Mouse (Mus musculus) heart, adult 2 months (tissue): ENCODE measurements around the gene 2210011C24Rik. TPM values are rescaled to one million over a fixed set of nuclear protein-coding genes. Genes with fewer than 3 reads are reported as not detected.

Experiments used
- DNase-seq, 2 experiments: peaks; one replicate each; pipeline ENCODE4 v3.0.0; 2021
- H3K27ac ChIP-seq: fragments of 200-600 bp; 2 replicates; pipeline ENCODE4 v1.8.1; 2022
- H3K27me3 ChIP-seq: fragments of 200-500 bp; 2 replicates; pipeline ENCODE4 v1.6.1; 2012; ENCODE audit warnings: mild to moderate bottlenecking, low read length, inconsistent platforms, mixed read lengths; ENCODE audit not compliant: control insufficient read depth, insufficient read depth
- H3K36me3 ChIP-seq: fragments of 200-500 bp; 2 replicates; pipeline ENCODE4 v1.6.1; 2012; ENCODE audit warnings: low read length, inconsistent platforms; ENCODE audit not compliant: control insufficient read depth, insufficient read depth
- H3K4me1 ChIP-seq: fragments of 200-500 bp; 2 replicates; pipeline ENCODE4 v1.6.1; 2011; ENCODE audit warnings: low read length; ENCODE audit not compliant: control insufficient read depth, insufficient read depth
- H3K4me3 ChIP-seq: fragments of 200-600 bp; 2 replicates; pipeline ENCODE4 v1.8.1; 2022
- H3K79me2 ChIP-seq: fragments of 200-500 bp; replicated peaks from 2 replicates; pipeline ENCODE4 v1.6.1; 2012; ENCODE audit warnings: mild to moderate bottlenecking, inconsistent platforms, low read length, moderate library complexity, mixed read lengths; ENCODE audit not compliant: control insufficient read depth, insufficient read depth
- H3K9ac ChIP-seq: fragments of 200-500 bp; 2 replicates; pipeline ENCODE4 v1.6.1; 2012; ENCODE audit warnings: low read depth, mild to moderate bottlenecking, control low read depth, inconsistent platforms, low read length, mixed read lengths
- CTCF ChIP-seq: fragments of 200-600 bp; IDR thresholded peaks from 2 replicates; pipeline ENCODE4 v1.8.1; 2022; ENCODE audit warnings: antibody characterized with exemption, mild to moderate bottlenecking, moderate library complexity
- EP300 ChIP-seq: fragments of 200-500 bp; IDR thresholded peaks from 2 replicates; pipeline ENCODE4 v1.6.1; 2011; ENCODE audit warnings: low read depth, low read length, control low read depth; ENCODE audit not compliant: insufficient read depth
- POLR2A ChIP-seq: fragments of 200-500 bp; IDR thresholded peaks from 2 replicates; pipeline ENCODE4 v1.6.1; 2011; ENCODE audit warnings: mild to moderate bottlenecking, low read depth, low read length, control low read depth; ENCODE audit not compliant: insufficient read depth
- WGBS: fragments of 180-500 bp; shearing (Covaris S2); methylation state at CpG from one replicate; pipeline ENCODE4 v1.1.7; 2018; 5-methylcytosine and 5-hydroxymethylcytosine counted together
- intact Hi-C: fragments of 180-260 bp; cut with DNase I; formaldehyde crosslinking; loops from one replicate; pipeline ENCODE4 v1.15.1; 2025
- polyA plus RNA-seq: library from polyadenylated mRNA; depleted of rRNA; stranded (reverse); fragments of >200 nt; gene quantifications from 2 replicates; pipeline ENCODE4 v1.2.3, GENCODE M21; 2012
- total RNA-seq, 2 experiments: library from RNA; stranded (reverse); gene quantifications; 2 replicates each; pipeline ENCODE4 v1.2.3; 2021

Gene 2210011C24Rik
- total and polyA plus RNA-seq, 3 experiments: 1.2 to 3.7 (median 2.2) TPM

DNA sequence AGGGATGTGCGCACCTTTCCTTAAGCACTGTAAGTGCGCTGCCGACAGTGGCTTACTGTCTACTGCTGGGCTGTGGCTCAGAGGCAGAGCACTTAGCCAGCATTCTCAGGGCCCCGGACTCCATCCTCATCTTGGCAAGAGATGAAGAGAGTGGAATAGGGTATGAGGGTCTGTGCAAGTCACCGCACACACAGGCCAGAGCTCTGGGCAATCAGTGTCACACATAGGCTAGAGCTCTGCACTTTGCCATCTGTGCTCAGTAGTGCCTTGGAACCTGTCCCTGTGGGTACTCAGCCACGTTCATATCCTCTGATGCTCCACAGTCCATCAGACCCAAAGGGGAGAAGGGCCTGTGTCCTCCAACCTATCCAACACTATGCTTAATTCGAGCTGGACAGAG is 30.4 kb downstream of the 2210011C24Rik start:
- Histone ChIP-seq H3K36me3 (no peaks in the 10 kb centered on the region), H3K79me2 (no peaks in the 10 kb centered on the region; the same call in 1 of the 2 replicates), H3K9ac (no peak overlapping the region), H3K4me3 (no peak overlapping the region), H3K27me3 (no peaks in the 10 kb centered on the region), H3K27ac (peak overlapping the region; percentile 82), H3K4me1 (peaks cover 16% of the 10 kb centered on the region)
- 81% methylated on average over 7 of the region's 7 CpGs for WGBS
- DNase-seq: no peak
- intact Hi-C loops: no loop called here
- no peak for TF ChIP-seq CTCF
- no peak for TF ChIP-seq EP300
- TF ChIP-seq POLR2A: no peak

DNA sequence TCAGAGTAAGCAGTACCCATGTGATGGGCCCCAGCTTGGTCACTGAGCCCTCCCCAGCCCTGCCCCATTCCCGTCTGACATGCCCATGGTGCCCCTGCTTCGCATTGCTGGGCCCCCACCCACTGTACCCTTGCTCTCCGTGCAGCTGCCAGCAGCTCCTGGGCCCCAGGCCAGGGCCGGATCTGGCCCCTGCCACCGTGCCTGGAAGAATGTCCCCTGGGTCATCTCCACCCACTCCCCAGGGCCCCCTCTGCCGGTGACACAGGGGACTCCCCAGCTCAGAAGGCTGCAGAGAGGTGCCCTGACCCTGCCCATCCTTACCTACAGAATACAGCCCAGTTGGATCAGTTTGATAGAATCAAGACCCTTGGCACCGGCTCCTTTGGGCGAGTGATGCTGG is 31.1 kb downstream of the 2210011C24Rik start:
- peaks cover 16% of the 10 kb centered on the region for H3K4me1 ChIP-seq
- DNase-seq: peak; percentile 79 to 85
- peak overlapping the region; percentile 82 for H3K27ac ChIP-seq

DNA sequence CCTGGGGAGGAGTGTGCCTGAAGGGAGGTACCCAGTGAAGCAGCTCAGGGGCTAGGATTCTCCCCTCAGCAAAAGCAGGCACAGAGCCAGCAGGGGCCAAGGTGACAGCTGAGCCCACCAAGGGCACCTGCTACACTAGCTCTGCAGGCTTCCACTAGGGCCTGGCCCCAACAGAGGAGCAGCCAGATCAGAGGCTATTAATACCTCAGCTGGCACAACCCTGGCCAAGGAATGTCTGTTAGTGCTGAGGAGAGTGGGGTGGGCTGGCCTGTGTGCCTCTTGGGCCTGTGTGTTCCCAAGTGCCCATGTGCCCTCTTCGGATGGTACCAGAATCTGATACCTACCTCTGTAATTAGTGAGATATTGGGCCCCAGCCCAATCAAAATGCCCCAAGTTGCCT is 31.7 kb downstream of the 2210011C24Rik start:
- H3K27ac ChIP-seq: peak overlapping the region; percentile 82
- H3K4me3 ChIP-seq: no peak overlapping the region
- H3K79me2 ChIP-seq: no peaks in the 10 kb centered on the region; the same call in 1 of the 2 replicates
- TF ChIP-seq POLR2A (peak; percentile 59; the same call in 1 of the 2 replicates), EP300 (peak; percentile 52; the same call in 1 of the 2 replicates), CTCF (0 out of 2 replicates have a peak, but pooled peaks have one; percentile 9)
- DNase-seq: peak; percentile 65 to 81
- no peaks in the 10 kb centered on the region for H3K36me3 ChIP-seq
- H3K4me1 ChIP-seq: peaks cover 16% of the 10 kb centered on the region
- no peaks in the 10 kb centered on the region for H3K27me3 ChIP-seq
- H3K9ac ChIP-seq: no peak overlapping the region
- intact Hi-C loops: no loop called here
- 43% methylated on average over 1 of the region's 1 CpGs for WGBS

More for the DNA sequence above, 31.1 kb downstream of the 2210011C24Rik start:
- no peaks in the 10 kb centered on the region for H3K36me3 ChIP-seq
- no peaks in the 10 kb centered on the region for H3K27me3 ChIP-seq
- intact Hi-C loops: no loop called here
- no peaks in the 10 kb centered on the region; the same call in 1 of the 2 replicates for H3K79me2 ChIP-seq
- no peak overlapping the region for H3K4me3 ChIP-seq
- WGBS: 39% methylated on average over 8 of the region's 8 CpGs
- H3K9ac ChIP-seq: no peak overlapping the region
- TF ChIP-seq CTCF (peak; percentile 73), EP300 (no peak), POLR2A (no peak)

DNA sequence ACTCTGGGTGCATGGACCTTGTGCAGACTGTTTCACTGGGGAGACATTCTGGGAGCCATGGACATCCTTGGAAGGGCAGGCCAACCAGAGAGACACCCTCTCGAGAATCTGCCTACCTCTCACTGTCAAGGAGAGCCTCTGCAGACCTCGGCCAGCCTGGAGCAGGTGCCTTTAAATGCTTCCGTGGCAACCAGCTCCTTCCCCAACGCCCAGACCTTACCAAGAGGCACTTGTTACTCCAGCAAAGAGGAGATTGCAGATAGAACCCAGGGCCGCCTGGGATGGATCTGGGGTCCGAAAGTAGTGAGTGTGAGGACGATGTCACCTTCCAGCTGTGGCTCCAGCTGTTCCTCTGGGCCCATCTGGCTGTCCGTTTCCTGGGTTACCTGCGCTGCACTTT is 33.8 kb downstream of the 2210011C24Rik start:
- no peaks in the 10 kb centered on the region for H3K27me3 ChIP-seq
- intact Hi-C loops: no loop called here
- TF ChIP-seq EP300: no peak
- no peak for TF ChIP-seq CTCF
- no peak for TF ChIP-seq POLR2A
- H3K4me1 ChIP-seq: peaks cover 16% of the 10 kb centered on the region
- H3K4me3 ChIP-seq: peak overlapping the region; percentile 24
- H3K36me3 ChIP-seq: no peaks in the 10 kb centered on the region
- H3K79me2 ChIP-seq: peaks cover 2% of the 10 kb centered on the region
- DNase-seq: no peak
- H3K9ac ChIP-seq: peak overlapping the region; percentile 15
- 69% methylated on average over 9 of the region's 9 CpGs for WGBS
- H3K27ac ChIP-seq: peak overlapping the region; percentile 82

DNA sequence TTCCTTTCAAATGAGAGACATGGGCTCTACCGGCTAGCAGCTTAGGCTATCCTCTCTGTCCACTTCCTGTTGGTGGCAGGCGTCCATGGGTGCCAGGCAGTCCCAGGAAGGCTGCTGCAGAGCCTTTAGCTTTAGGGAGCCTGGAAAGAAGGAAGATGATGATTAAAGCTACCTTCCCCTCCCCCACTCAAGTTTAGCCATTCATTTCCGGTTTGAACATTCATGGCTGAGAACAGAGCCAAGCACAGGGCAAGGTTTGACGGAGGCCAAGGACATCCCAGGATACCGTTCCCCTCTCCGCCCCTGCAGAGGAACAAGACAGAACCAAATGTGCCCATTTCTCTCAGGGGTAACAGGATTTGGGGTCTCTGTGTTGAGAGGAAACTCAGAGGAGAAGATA is 34.3 kb downstream of the 2210011C24Rik start:
- Histone ChIP-seq H3K36me3 (no peaks in the 10 kb centered on the region), H3K27me3 (no peaks in the 10 kb centered on the region), H3K27ac (peak overlapping the region; percentile 82), H3K4me3 (peak overlapping the region; percentile 24), H3K9ac (peak overlapping the region; percentile 15), H3K79me2 (peaks cover 6% of the 10 kb centered on the region), H3K4me1 (peaks cover 16% of the 10 kb centered on the region)
- TF ChIP-seq EP300 (no peak), POLR2A (no peak), CTCF (no peak)
- intact Hi-C loops: no loop called here
- WGBS: 1% methylated on average over 6 of the region's 6 CpGs
- peak in 1 of 2 experiments; percentile 35 for DNase-seq

DNA sequence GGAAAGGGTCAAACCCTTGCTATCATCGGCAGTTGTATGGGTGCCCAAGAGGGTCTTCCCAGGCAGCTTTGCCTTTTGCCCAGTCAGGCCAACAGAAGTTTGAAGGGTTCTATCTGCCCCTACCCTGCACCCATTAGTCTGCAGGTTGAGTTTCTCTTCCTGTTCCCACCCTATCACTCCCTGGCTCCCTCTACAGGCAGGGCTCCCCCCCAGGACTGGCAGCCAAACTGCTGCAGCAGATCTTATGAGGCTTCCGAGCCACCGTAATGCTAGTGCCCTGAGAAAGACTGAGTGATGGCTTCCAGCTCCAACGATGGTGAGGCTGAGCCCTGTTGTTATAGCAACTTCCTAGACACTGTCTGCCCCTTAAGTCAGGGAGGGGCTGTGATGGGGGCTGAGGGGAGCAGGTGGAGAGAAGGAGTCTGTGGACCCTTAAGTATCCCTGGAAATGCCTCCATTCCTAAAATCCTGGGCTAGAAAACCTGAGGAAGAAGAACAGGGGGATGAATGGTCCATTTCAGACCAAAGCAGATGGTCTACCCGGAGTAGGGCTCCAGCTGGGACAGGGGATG is 35.1 kb downstream of the 2210011C24Rik start:
- peaks cover 6% of the 10 kb centered on the region for H3K79me2 ChIP-seq
- no peak for TF ChIP-seq EP300
- TF ChIP-seq CTCF: peak; percentile 50
- H3K4me3 ChIP-seq: no peak overlapping the region
- no peak for DNase-seq
- H3K27me3 ChIP-seq: no peaks in the 10 kb centered on the region
- intact Hi-C loops: no loop called here
- H3K27ac ChIP-seq: peak overlapping the region; percentile 82
- no peaks in the 10 kb centered on the region for H3K36me3 ChIP-seq
- no peak overlapping the region for H3K9ac ChIP-seq
- 67% methylated on average over 5 of the region's 5 CpGs for WGBS
- peaks cover 18% of the 10 kb centered on the region for H3K4me1 ChIP-seq
